Mouse (Mus musculus) cerebellum, adult 2 months (tissue): ENCODE results near the gene Hoxb5.

Experiments
- CTCF ChIP-seq: fragments of 200-500 bp; IDR thresholded peaks from 2 replicates; pipeline ENCODE4 v1.5.1; 2011; ENCODE audit warnings: low read depth, mild to moderate bottlenecking, control low read depth, low read length, moderate library complexity, borderline replicate concordance; ENCODE audit not compliant: insufficient read depth
- POLR2A ChIP-seq: fragments of 200-500 bp; IDR thresholded peaks from 2 replicates; pipeline ENCODE4 v1.6.1; 2011; ENCODE audit warnings: low read length, control low read depth, borderline replicate concordance; ENCODE audit not compliant: insufficient read depth

DNA sequence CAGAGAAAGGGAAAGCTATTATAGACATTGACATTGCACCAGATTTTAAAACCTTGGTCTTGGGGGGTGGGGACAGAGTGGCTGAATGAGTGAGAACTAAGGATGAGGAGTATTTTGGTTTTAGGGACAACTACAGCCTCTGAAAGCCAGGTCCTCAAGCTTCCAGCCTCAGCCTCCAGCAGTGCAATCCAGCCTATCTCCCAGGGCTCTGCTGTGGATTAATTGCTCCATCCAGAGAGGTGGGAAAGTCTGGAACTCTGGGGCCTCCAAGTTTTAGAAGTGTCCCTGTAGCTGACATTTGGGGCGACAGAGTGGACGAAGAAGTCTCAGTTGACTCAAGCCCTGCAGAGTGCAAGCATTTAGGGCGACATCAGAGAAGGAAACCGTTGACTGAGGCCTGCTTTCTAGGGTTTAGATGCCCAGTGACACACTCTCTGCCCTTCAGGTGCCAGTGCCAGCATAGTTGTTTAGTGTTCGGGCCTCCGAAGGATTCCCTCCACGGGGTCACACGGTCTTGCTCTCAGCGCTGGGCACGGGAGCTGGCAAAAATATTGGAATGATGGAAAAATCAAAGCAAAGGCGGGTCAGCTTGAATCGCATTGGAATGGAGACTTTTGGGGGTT is 10.8 kb downstream of the Hoxb5 start:
- TF ChIP-seq POLR2A, result no peak
- TF ChIP-seq CTCF, result no peak
